Mouse (Mus musculus) hindlimb bud, embryonic 11.5 days (tissue): ENCODE measurements around the gene Gpr35.

Experiments
- DNase-seq: peaks from one replicate; pipeline ENCODE4 v3.0.0-alpha.2; 2012; ENCODE audit warnings: low read depth, low spot score; ENCODE audit errors: extremely low spot score

The Gpr35 gene

GRCm38 (mm10) chr1:92950607-92951006, at the start of gene Gpr35:
Gene Gpr35, plus strand, starts transcription at chr1:92950865.
- DNase-seq: no peak

DNA sequence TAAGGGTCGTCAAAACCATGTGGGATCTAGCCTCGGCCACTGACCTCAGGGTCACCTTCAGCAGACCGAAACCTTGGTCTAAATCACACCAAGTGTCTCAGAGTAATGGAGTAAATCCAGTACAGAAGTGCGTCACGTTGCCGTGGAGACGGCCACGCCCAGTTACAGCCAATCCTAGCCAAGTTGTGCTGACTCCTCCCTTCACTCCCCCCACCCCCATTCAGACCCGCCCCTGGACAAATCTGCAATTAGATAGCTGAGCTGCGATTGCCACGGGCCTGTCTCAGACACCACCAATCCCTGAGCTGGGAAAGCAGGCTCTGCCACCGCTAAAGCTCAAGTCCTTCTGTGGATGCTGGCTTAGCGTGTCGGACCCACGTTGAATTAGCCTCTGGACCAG, 47.9 kb upstream of the Gpr35 start, which contains the start of gene Ankmy1:
Gene Ankmy1, minus strand, starts transcription at position 121 of the 400 bp plus-strand sequence.
- DNase-seq: no peak

DNA sequence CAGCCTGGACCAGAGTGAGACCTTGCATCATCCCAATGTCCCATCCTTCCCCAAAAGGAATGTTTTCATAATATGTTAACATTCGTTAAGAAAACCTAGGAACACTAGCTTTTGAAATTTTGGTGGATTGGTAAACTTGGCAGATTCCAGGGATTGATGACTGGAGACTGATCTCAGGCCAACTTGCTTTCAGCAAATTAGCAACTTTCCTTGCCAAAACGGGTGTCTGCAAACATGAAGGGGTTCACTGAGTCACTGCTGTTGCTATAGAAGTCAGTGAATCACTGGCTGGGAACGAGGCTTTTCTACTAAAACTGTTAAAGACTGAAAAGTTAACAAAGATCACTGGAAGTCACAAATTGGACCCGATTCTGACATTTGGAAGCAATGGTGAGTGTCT, 47.0 kb upstream of the Gpr35 start:
- no peak for DNase-seq

DNA sequence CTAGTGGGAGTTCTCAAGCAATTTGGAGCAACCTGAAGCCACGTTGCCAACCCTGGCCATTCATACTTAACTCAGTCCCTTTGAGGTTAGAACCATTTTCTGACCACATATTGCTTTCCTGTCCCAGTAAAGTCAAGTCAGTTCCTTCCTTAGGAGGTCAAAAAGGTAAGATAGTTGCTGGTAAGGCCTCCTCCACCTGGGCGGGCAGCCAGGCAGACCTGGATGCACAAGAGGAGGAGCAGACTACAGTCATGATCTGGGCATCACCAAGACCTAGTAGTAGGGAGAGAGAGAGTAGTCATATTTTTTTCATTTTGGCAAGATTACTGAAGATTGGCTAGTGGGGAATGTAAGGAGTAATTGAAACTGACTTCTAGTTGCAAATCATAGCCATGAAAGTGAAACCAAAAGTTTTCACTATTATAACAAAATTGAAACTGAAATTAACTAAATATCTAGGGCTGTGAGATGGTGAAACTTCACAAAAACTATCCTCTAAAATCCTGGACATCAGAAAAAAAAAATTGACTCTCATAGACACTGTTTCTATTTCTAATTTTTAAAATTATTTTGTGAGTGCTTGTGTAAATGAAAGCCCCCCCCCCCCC, 44.9 kb upstream of the Gpr35 start:
- no peak for DNase-seq

GRCm38 (mm10) chr1:92906779-92907631, 43.7 kb upstream of the Gpr35 start, which contains the start of gene Dusp28:
Gene Dusp28, plus strand, starts transcription at chr1:92906981.
- DNase-seq: no peak

- DNase-seq: no peak
These were observed 42.9 kb upstream of the Gpr35 start for GRCm38 (mm10) chr1:92907632-92908360.

DNA sequence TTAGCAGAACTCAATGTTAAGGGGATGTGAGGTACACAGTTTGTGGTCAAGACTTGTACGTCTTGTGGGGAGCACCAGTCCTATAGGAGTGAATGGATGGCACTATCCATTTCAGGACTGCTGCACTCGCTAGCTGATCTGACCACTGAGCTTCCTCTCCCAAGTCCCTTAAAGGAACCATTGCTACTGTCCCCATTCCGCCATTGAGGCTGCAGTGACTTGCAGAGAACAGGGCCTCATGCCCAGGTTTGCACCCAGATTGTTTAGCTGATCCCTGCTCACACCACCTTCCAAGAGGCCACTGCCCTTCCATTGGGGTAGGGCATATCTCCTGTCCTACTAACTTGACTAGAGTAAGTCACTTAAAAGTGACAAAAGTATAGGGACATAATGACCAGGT, 42.0 kb upstream of the Gpr35 start:
- no peak for DNase-seq

- DNase-seq: no peak
These were observed 41.6 kb upstream of the Gpr35 start for GRCm38 (mm10) chr1:92909068-92909467.

DNA sequence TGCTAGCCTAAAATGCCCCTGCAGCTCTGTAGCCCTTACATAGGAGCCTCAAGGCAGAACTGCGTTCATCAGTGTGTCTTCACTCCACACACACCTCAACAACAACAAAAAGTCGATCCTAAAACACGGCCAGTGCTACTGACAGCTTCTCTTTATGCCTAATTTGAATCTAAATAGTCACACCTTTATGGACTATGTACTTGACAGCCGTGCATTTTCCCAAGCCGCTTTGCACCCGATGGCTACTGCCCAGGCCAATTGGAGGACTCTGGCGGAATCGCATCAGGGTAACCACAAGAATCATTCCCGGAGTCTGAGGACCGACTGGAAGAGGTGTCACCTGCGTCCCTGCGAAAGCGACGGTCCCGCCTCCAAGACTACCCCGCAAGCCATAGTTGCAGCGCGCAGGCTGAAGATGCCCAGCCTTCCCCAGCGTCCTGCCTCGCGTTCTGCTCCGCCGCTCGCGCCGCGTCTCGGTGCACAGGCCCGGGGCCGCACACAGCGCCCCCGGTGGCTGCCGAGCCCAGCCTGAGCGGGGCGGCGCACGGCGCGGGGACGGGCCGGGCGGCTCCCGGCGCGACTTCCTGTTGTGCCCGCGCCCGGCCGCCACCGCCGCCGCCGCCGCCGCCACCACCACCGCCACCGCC, 40.3 kb upstream of the Gpr35 start, which contains the start of gene Rnpepl1:
Gene Rnpepl1, plus strand, starts transcription at position 545 of the 647 bp plus-strand sequence.
- no peak for DNase-seq

DNA sequence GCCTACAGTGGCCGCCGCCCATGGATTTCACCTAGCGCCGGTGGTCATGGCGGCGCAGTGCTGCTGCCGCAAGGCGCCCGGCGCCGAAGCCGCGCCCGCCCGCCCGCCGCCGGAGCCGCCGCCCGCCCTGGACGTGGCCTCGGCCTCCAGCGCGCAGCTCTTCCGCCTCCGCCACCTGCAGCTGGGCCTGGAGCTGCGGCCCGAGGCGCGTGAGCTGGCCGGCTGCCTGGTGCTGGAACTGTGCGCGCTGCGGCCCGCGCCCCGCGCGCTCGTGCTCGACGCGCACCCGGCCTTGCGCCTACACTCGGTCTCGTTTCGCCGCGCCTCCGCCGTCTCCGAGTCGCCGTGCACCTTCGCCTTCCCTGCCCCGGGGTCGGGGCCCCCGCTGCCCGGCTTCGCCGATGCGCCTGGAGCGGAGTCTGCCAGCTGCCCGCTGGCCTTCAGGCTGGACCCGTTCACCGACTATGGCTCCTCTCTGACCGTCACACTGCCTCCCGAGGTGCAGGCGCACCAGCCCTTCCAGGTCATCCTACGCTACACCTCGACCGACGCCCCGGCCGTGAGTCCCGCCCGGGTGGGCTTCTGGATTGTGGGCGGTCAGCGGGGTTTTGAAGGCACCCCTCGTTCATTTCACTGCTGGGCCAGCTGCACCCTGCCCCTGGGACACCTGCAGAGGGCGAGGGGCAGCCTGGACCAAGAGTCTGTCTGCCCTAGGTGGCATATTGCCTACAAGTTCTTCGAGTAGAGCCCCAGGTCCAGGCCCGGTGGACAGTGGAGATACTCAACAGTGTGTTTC, 39.5 kb upstream of the Gpr35 start:
- no peak for DNase-seq

DNA sequence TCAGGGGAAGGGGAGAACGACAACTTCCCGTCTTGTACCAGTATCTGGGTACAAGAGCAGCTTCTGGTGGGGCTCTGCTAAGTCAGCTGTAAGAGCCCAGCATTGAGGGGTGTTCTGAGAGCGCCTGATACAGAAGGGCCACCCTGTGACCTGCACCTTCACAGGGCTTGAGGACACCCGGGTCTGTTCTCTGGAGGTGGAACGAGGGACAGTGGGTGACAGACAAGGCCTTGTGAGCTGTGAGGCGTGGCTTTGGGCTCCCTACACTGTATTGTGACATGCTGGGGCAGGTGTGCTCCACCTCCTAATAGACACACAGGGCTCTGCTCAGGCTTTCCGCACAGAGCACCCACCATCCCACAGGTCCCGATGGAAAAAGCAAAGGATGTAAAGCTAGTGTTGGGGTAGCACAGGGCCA, 38.9 kb upstream of the Gpr35 start:
- no peak for DNase-seq

DNA sequence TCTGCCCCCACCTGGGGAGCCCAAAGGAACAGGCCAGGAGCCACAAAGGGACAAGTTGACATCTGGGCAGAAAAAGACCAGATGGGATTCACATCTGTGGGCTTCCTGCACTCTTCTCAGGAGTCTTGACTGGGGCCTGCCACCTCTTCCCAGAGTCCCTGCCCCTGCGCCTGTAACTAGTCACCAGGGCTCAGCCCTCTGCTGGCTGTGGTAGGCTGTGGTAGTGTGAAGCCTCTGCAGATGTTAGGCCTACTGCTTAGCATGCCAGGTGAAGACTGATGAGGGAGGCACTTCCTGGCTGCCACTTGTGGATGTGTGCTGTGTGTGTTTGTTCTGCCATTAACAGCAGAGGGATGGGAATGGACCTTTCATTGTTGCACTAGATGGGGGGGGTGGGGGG, 38.4 kb upstream of the Gpr35 start:
- DNase-seq: no peak

DNA sequence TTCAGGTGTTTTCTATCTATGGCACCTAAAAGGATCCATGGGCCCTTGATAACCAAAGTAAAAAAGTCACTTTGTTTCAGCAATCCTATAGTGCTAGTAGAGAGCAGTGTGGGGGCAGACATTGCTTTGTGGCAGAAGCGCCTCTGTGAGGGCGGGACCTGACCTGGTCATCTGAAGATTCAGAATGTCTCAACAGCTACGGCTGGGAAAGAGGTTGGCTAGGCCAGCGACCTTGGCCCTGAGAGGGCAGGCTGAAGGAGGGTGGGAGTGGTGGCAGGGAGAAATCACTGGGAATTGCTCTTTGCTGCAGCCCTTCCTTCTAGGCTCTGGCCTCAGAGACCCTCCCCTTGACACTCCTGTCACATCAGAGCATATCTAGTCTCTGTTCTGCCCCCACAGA, 36.4 kb upstream of the Gpr35 start:
- no peak for DNase-seq

- no peak for DNase-seq
These were observed 35.7 kb upstream of the Gpr35 start for GRCm38 (mm10) chr1:92914993-92915392.

DNA sequence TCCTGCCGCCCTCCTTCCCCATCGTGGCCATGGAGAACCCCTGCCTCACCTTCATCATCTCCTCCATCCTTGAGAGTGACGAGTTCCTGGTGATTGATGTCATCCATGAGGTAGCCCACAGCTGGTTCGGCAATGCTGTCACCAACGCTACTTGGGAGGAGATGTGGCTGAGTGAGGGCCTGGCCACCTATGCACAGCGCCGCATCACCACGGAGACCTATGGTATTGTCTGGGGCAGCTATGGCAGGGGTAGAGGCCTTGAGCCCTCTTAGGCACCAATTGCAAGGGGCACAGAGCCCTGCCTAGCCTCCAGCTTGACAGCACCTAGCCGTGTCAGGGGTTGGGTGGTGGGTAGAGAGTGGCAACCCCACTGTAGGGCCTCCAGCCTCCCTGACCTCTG, 33.9 kb upstream of the Gpr35 start:
- no peak for DNase-seq

DNA sequence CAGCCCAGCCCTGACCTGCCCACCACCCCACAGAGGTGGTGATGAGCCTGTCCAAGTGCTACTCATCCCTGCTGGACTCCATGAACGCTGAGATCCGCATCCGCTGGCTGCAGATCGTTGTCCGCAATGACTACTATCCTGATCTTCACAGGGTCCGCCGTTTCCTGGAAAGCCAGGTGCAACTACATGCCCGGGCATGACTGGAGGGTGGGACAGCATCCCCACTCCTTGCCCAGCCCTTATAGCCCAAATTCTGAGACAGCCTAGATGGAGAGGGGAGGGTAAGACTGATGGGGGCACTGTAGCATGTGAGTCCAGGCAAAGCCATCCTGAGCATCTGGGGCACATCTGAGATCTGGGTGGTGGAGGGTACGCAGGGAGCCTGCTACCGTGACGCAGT, 31.5 kb upstream of the Gpr35 start:
- no peak for DNase-seq

- DNase-seq: no peak
These were observed 30.9 kb upstream of the Gpr35 start for GRCm38 (mm10) chr1:92919775-92920174.

DNA sequence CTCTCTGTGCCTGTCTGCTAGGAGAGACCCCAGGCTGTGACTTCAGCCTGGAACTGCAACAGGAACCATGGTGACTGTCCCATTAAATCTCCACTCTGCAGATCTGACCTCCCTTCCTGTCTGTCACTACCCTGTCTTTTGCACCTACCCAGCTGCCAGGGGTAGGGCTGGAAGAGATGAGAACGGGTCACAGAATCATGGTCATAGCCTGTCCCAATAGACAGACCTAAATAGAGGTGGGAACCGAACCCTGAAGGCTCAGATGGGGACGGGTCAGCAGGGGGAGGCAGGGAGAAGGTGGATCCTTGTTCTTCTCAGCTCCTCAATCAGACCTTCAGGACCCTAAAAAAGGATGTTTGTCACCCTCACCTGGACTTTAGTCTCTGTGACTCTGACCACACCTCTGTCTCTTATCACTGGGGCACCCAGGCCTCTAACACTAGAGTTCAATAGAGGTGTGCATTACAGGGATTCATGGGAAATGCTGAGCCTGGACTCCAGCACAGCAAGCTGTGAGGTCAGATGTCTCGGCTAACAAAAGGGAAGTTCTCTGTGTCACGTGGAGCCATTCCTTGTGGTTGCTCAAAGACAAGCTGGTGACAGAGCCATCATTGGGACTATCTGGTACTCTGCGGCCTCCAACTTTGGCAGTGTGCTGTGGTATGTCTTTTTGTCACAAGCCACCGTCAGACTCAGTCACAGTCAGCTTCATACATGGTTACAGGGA, 30.0 kb upstream of the Gpr35 start:
- no peak for DNase-seq

GRCm38 (mm10) chr1:92921496-92921895, 29.2 kb upstream of the Gpr35 start:
- DNase-seq: no peak
